Mouse (Mus musculus): ENCODE results near the gene Sirpa.
A peak's percentile ranks its signal among the peaks of the same experiment; 100 is the strongest.

Sirpa gene

GRCm38 (mm10) chr2:129592459-129593140 lies at the start of gene Sirpa:
TSS of gene Sirpa (plus strand) at chr2:129592835.
- DNase-seq (ENCODE audit: low spot score): peak; percentile 66

DNA sequence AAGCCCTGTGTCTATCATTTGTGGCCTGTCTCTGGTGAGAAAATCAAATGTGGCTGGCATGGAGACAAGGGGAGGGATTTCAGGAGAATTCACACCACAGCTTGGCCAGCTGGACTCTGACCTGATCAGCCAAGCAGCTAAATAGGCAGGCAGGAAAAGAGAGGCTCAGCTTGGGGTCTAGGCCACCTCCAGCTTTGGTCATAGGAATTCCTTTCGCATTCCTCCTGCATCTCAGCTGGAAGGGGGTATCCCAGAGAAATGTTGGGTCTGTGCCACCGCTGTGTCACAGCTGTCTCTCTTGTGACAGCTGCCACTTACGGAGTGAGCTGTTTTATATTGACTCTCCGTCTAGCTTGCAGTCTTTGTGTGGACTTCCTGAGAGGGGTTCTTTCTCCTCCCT lies 48.2 kb upstream of the Sirpa start:
- DNase-seq (ENCODE audit: low spot score): no peak

DNA sequence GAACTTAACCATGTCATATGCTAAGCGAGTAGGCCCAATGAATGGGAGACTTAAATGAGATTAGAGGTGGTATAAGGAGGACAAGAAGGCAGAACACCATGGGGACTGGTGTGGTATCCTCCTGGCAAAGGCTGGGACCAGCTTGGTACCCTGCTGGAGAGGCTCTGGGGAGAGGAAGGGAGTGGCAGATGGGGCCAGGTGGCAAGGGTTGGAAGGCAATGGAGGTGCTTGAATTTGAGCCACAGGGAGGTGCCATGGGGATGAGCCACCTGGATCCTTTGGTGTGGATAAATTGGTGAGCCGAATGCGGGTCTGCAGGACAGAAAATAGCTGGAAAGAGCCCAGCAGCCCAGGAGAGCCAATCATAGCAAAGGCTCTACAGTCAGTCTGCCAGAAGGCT lies 47.7 kb upstream of the Sirpa start:
- DNase-seq (ENCODE audit: low spot score): no peak

DNA sequence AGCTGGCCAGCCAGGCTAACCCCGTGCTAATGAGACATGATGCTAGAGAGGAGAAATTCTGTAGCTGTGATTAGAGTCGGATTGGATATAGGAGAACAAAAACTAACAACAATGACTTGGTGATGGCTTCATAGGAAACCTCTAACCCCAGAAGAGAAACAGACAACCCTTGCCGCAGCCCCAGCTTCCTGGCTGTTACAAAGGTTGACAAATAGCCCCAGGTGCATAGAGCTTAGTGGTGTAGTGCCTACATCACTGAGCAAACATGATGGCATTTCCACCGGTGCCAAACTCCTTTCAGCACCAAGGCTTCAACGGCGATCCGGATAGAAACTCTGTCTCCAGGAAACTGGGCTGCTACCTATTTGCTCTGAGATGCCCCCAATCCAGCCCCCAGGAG lies 47.0 kb upstream of the Sirpa start:
- DNase-seq (ENCODE audit: low spot score): no peak

- no peak for DNase-seq (ENCODE audit: low spot score)
These were observed 45.9 kb upstream of the Sirpa start for GRCm38 (mm10) chr2:129546772-129547171.

DNA sequence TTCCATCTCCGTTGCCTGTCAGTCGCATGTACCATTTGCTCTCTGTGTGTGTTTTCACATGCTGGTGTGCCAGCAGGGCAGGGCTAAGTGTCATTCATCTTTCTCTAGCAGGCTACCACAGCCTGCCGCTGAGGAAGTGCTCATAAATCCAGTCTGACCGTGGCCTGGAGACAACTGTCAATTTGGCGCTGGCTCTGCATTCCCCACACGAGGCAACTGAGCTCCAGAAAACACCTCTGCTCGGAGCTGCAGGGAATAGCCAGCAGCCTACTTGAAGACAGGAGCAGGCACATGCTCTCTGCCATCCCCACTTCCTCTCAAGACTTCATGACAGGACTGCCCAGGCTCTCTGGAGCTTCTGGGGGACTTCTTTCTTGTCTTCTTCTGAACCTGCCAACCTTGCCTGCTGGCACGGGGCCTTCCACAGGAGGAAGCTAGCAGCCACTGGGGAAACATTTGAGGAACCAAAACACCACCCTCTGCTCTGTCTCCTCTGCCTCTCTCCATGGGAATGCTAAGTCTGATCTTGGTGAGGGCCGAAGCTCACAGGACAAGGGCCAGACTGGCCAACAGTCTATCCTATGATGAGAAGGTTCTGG lies 43.0 kb upstream of the Sirpa start:
- DNase-seq (ENCODE audit: low spot score): no peak

GRCm38 (mm10) chr2:129550781-129551180 lies 41.9 kb upstream of the Sirpa start:
- no peak for DNase-seq (ENCODE audit: low spot score)

DNA sequence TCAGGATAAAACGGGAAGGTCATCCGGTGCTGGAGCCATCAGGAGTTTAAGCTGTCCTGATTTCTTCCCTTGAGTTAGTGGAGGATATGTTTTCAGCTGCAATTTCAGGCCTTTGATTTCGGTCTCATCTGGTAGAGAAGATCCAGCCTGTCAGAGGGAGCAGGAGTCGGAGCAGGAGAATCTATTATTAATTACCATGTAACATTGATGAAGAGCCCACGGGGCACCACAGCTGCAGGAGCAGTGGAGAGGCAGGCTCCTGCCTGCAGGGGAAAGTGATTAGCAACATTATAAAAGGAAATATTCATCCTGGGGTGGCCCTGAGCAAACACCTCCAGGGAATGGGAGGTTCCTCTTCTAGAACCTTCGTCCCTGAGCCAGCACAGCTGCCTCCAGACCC lies 36.6 kb upstream of the Sirpa start:
- no peak for DNase-seq (ENCODE audit: low spot score)

GRCm38 (mm10) chr2:129558008-129558874 lies 34.4 kb upstream of the Sirpa start:
- no peak for DNase-seq (ENCODE audit: low spot score)

- no peak for DNase-seq (ENCODE audit: low spot score)
These were observed 33.8 kb upstream of the Sirpa start for GRCm38 (mm10) chr2:129558875-129559219.

GRCm38 (mm10) chr2:129561796-129562195 lies 30.8 kb upstream of the Sirpa start:
- DNase-seq (ENCODE audit: low spot score): no peak

DNA sequence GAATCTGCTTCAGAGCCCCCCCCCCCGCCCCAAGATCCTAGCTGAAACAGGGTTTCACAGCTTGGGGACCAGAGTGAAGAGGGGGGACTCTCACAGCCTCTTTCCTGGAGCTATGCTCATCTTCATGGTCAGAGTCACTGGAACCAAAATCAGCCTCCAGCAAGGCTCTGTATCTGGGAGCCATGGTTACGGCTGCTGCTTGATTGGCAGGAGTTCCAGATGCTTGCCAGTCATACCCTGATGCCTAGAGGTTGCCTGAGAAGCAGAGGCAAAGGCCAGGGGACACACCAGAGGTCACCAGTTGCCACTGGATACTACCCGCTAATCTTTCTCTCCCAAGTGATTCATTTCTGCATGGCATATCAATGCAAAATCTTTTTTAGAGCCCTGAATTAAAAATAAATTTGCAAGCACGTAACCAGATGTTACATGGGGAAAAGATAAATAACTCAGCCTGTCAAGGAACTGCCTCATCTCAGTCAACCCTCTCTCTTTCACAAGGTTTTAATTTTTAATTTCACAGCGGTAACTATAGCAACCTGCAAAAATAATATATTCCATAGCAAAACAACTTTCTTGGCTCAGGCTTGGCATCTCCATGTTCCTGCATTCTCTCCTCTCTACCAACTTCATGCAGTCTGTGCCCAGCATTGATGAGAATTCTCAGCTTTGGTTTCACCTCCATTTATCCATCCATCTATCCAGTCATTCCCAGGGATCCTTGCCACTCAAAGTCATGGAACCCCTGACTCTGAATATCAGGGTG lies 28.5 kb upstream of the Sirpa start:
- no peak for DNase-seq (ENCODE audit: low spot score)

- no peak for DNase-seq (ENCODE audit: low spot score)
These were observed 23.5 kb upstream of the Sirpa start for GRCm38 (mm10) chr2:129569120-129569519.

DNA sequence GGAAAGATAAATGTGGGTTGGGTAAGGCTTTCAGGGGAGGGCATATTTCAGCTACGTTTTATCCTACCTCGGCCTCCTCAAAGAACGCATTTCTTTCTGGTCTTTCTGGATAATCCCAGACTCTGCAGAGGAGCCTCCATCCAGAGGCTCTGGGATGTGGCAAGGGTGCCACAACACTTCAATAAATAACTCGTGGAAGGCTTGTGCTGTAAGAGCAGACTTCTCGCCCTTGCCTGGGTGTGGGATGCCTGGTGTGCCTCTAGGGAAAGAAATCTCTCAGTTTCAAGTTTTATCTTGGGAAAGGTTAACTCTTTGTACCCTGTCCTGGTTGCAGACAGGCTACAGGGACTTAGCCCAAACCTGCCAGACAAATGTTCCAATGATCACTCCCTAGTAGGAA lies 23.1 kb upstream of the Sirpa start:
- no peak for DNase-seq (ENCODE audit: low spot score)

DNA sequence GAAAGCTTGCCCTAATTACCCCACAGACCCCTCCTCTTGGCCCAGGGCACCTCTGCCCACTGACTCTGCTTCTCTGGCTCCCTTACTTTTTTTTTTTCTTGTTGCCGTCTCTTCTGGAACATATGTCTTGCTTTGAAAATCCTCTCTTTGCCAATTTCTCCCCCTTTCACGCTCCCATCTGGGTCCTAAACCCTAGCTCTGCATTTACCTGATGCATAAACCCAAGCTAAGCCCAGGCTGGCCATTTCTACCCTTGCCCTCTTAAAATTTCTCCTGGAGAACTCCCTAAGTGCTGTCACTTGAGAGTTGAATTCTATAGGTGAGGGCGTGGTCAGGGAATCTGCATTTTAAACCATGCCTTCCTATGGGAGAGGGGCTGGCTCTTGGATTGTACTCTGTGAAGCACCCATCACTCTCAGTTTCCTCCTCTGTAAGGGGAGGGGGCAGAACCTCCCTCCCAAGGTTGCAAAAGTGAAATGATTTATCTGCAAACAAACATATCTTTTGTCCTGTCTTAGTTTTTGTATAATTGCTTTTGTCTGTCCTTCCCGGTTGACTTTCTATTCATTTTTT lies 18.8 kb upstream of the Sirpa start:
- no peak for DNase-seq (ENCODE audit: low spot score)

DNA sequence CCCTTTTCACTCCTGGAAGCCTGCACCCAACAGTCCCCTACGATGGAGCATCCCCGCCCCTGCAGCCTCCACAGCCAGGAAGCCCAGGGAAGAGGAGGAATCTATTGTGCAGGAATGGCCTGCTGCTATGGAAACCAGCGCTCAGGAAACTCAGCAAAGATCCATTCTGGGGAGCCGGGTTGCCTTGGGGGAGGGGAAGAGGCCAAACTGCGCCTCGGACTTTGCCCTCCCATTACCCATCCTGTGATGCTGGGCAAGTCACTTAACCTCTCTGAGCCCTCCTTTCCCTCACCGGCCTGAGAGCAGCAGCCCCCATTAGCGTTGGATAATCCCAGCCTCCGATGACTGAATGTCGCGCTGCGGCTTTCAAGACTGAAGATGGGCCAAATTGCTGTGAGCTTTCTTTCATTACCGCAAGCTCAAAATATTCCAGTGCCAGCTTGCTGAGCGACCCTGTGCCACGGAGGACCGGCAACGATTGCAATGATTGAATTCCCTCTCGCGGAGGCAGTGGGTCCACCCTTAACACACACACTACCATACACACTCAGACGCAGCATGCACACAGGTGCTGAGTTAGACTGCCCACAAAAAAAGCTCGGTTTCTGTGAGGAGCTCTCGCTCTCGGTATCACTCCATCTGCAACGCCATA lies 18.1 kb upstream of the Sirpa start:
- DNase-seq (ENCODE audit: low spot score): no peak

GRCm38 (mm10) chr2:129575113-129575512 lies 17.5 kb upstream of the Sirpa start:
- no peak for DNase-seq (ENCODE audit: low spot score)

GRCm38 (mm10) chr2:129576611-129577447 lies 15.8 kb upstream of the Sirpa start:
- no peak for DNase-seq (ENCODE audit: low spot score)

GRCm38 (mm10) chr2:129580656-129581055 lies 12.0 kb upstream of the Sirpa start:
- no peak for DNase-seq (ENCODE audit: low spot score)

DNA sequence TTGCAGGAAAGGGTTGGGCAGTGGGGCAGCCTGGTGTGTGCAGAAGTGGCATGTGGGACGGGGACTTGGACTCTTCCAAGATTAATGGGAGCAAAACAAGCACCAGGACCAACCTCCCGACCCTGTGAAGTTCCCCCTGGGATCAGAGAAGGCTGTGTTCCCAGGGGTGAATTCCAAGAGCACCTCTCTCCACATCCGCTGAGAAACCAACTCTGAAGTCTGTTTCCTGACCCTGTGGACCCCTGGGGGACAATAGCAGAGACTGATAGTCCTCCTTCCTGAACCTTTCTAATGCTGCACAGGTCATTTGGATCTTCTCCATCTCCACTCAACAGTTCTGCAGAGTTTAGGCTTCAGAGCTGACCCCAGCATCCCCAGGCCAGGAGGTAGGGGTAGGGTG lies 10.8 kb upstream of the Sirpa start:
- no peak for DNase-seq (ENCODE audit: low spot score)

DNA sequence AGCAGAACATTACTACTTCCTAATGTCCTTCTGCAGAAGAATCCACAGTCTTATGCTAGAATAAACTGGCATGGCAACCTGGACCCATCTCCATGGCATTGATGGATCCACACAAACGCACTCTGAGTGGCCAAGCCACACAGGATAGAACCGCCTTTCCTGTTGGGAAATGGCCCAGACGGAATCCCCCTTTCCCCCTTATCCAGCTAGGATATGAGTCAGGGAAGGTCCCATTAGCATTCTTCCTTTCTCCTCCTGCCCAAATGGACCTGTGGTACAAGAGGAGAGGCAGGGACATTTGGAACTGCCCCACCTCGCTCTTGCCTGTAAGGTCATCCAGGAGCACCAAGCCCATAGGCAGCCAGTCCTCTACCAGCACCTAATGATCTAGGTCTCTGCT lies 10.4 kb upstream of the Sirpa start:
- DNase-seq (ENCODE audit: low spot score): no peak
